Mouse (Mus musculus): ENCODE results near the gene Zfp800. TPM values are rescaled to one million over a fixed set of nuclear protein-coding genes. Genes with fewer than 3 reads are reported as not detected.
A peak's percentile ranks its signal among the peaks of the same experiment; 100 is the strongest.

The Zfp800 gene
- polyA plus RNA-seq, 1 experiment from 2014 or later: 21.2 TPM

- 92% methylated on average over 4 of the region's 4 CpGs for WGBS
These were observed 2.0 kb upstream of the Zfp800 start for GRCm38 (mm10) chr6:28399791-28400190.

GRCm38 (mm10) chr6:28398726-28399125 is 921 bp upstream of the Zfp800 start:
- 79% methylated on average over 3 of the region's 3 CpGs for WGBS

More at GRCm38 (mm10) chr6:28399791-28400190, 2.0 kb upstream of the Zfp800 start:
- no peak for DNase-seq (ENCODE audit: low spot score)
- Histone ChIP-seq H3K4me2 (replicated peaks; ENCODE audit: low read depth, low read length) (no peak overlapping the region), H3K27me3 (replicated peaks; ENCODE audit: insufficient read depth, low read length) (peaks cover 14% of the 10 kb centered on the region; the same call in 1 of the 2 replicates), H3K4me1 (ENCODE audit: insufficient read depth, low read depth, low read length) (0 out of 2 replicates have a peak, but pooled peaks cover 3% of the 10 kb centered on the region), H3K36me3 (ENCODE audit: insufficient read depth, low read length) (no peaks in the 10 kb centered on the region), H3K27ac (ENCODE audit: low read length) (no peak overlapping the region), H3K4me3 (ENCODE audit: low read depth, low read length) (no peak overlapping the region), H3K9ac (replicated peaks; ENCODE audit: low read depth) (no peak overlapping the region), H3K9me3 (ENCODE audit: low read length) (no peaks in the 10 kb centered on the region)
- ATAC-seq: no peak
- TF ChIP-seq CTCF (IDR thresholded peaks at IDR 0.05) (peak; percentile 21), EP300 (IDR thresholded peaks at IDR 0.05) (no peak)

GRCm38 (mm10) chr6:28396853-28397457 is 850 bp downstream of the Zfp800 start:
- Histone ChIP-seq H3K9me3 (ENCODE audit: low read length) (no peaks in the 10 kb centered on the region), H3K9ac (replicated peaks; ENCODE audit: low read depth) (no peak overlapping the region)
- 3% methylated on average over 19 of the region's 19 CpGs for WGBS

More at GRCm38 (mm10) chr6:28398726-28399125, 921 bp upstream of the Zfp800 start:
- H3K27ac ChIP-seq (ENCODE audit: low read length): no peak overlapping the region
- TF ChIP-seq CTCF (IDR thresholded peaks at IDR 0.05) (no peak), EP300 (IDR thresholded peaks at IDR 0.05) (no peak)
- ATAC-seq (no peak), DNase-seq (ENCODE audit: low spot score) (no peak)
- 0 out of 2 replicates have a peak, but pooled peaks cover 3% of the 10 kb centered on the region for H3K4me1 ChIP-seq (ENCODE audit: insufficient read depth, low read depth, low read length)
- H3K27me3 ChIP-seq (replicated peaks; ENCODE audit: insufficient read depth, low read length): peaks cover 14% of the 10 kb centered on the region; the same call in 1 of the 2 replicates
- H3K4me2 ChIP-seq (replicated peaks; ENCODE audit: low read depth, low read length): no peak overlapping the region
- no peak overlapping the region for H3K4me3 ChIP-seq (ENCODE audit: low read depth, low read length)
- H3K36me3 ChIP-seq (ENCODE audit: insufficient read depth, low read length): no peaks in the 10 kb centered on the region
- H3K9ac ChIP-seq (replicated peaks; ENCODE audit: low read depth): no peak overlapping the region
- H3K9me3 ChIP-seq (ENCODE audit: low read length): no peaks in the 10 kb centered on the region

GRCm38 (mm10) chr6:28396051-28396852 is 1.6 kb downstream of the Zfp800 start:
- 0 out of 2 replicates have a peak overlapping the region, but pooled peaks have one; percentile 35 for H3K4me3 ChIP-seq (ENCODE audit: low read depth, low read length)
- H3K9ac ChIP-seq (replicated peaks; ENCODE audit: low read depth): no peak overlapping the region
- no peak overlapping the region for H3K4me2 ChIP-seq (replicated peaks; ENCODE audit: low read depth, low read length)
- WGBS: 33% methylated on average over 15 of the region's 15 CpGs
- TF ChIP-seq CTCF (IDR thresholded peaks at IDR 0.05) (no peak), EP300 (IDR thresholded peaks at IDR 0.05) (no peak)
- H3K27ac ChIP-seq (ENCODE audit: low read length): no peak overlapping the region
- H3K27me3 ChIP-seq (replicated peaks; ENCODE audit: insufficient read depth, low read length): peaks cover 14% of the 10 kb centered on the region; the same call in 1 of the 2 replicates
- no peaks in the 10 kb centered on the region for H3K36me3 ChIP-seq (ENCODE audit: insufficient read depth, low read length)
- ATAC-seq (no peak), DNase-seq (ENCODE audit: low spot score) (no peak)
- no peaks in the 10 kb centered on the region for H3K9me3 ChIP-seq (ENCODE audit: low read length)
- 0 out of 2 replicates have a peak, but pooled peaks cover 3% of the 10 kb centered on the region for H3K4me1 ChIP-seq (ENCODE audit: insufficient read depth, low read depth, low read length)

More at GRCm38 (mm10) chr6:28396853-28397457, 850 bp downstream of the Zfp800 start:
- Histone ChIP-seq H3K4me2 (replicated peaks; ENCODE audit: low read depth, low read length) (peak overlapping the region; percentile 59), H3K36me3 (ENCODE audit: insufficient read depth, low read length) (no peaks in the 10 kb centered on the region), H3K4me3 (ENCODE audit: low read depth, low read length) (peak overlapping the region; percentile 35), H3K4me1 (ENCODE audit: insufficient read depth, low read depth, low read length) (0 out of 2 replicates have a peak, but pooled peaks cover 3% of the 10 kb centered on the region), H3K27ac (ENCODE audit: low read length) (no peak overlapping the region), H3K27me3 (replicated peaks; ENCODE audit: insufficient read depth, low read length) (peaks cover 14% of the 10 kb centered on the region; the same call in 1 of the 2 replicates)
- no peak for ATAC-seq
- DNase-seq (ENCODE audit: low spot score): no peak
- TF ChIP-seq EP300 (IDR thresholded peaks at IDR 0.05) (no peak), CTCF (IDR thresholded peaks at IDR 0.05) (no peak)

GRCm38 (mm10) chr6:28389038-28389437 is 8.8 kb downstream of the Zfp800 start:
- Histone ChIP-seq H3K36me3 (ENCODE audit: insufficient read depth, low read length) (no peaks in the 10 kb centered on the region), H3K4me3 (ENCODE audit: low read depth, low read length) (no peak overlapping the region), H3K9ac (replicated peaks; ENCODE audit: low read depth) (no peak overlapping the region), H3K27me3 (replicated peaks; ENCODE audit: insufficient read depth, low read length) (no peaks in the 10 kb centered on the region), H3K4me2 (replicated peaks; ENCODE audit: low read depth, low read length) (no peak overlapping the region), H3K4me1 (ENCODE audit: insufficient read depth, low read depth, low read length) (no peaks in the 10 kb centered on the region), H3K9me3 (ENCODE audit: low read length) (no peaks in the 10 kb centered on the region), H3K27ac (ENCODE audit: low read length) (no peak overlapping the region)
- DNase-seq (ENCODE audit: low spot score) (no peak), ATAC-seq (no peak)
- 78% methylated on average over 3 of the region's 3 CpGs for WGBS
- TF ChIP-seq CTCF (IDR thresholded peaks at IDR 0.05): no peak
- no peak for TF ChIP-seq EP300 (IDR thresholded peaks at IDR 0.05)

- no peaks in the 10 kb centered on the region for H3K4me1 ChIP-seq (ENCODE audit: insufficient read depth, low read depth, low read length)
- no peak for DNase-seq (ENCODE audit: low spot score)
These were observed 12.6 kb downstream of the Zfp800 start for GRCm38 (mm10) chr6:28385169-28385568.

More at GRCm38 (mm10) chr6:28385169-28385568, 12.6 kb downstream of the Zfp800 start:
- ATAC-seq: no peak
- Histone ChIP-seq H3K36me3 (ENCODE audit: insufficient read depth, low read length) (no peaks in the 10 kb centered on the region), H3K27me3 (replicated peaks; ENCODE audit: insufficient read depth, low read length) (no peaks in the 10 kb centered on the region), H3K27ac (ENCODE audit: low read length) (no peak overlapping the region), H3K4me3 (ENCODE audit: low read depth, low read length) (no peak overlapping the region), H3K9ac (replicated peaks; ENCODE audit: low read depth) (no peak overlapping the region), H3K9me3 (ENCODE audit: low read length) (no peaks in the 10 kb centered on the region), H3K4me2 (replicated peaks; ENCODE audit: low read depth, low read length) (no peak overlapping the region)
- WGBS: 72% methylated on average over 3 of the region's 3 CpGs
- no peak for TF ChIP-seq EP300 (IDR thresholded peaks at IDR 0.05)
- no peak for TF ChIP-seq CTCF (IDR thresholded peaks at IDR 0.05)

Data from lung, postnatal 0 days (tissue).